Mouse (Mus musculus): ENCODE results near the gene Qrich2.

DNA sequence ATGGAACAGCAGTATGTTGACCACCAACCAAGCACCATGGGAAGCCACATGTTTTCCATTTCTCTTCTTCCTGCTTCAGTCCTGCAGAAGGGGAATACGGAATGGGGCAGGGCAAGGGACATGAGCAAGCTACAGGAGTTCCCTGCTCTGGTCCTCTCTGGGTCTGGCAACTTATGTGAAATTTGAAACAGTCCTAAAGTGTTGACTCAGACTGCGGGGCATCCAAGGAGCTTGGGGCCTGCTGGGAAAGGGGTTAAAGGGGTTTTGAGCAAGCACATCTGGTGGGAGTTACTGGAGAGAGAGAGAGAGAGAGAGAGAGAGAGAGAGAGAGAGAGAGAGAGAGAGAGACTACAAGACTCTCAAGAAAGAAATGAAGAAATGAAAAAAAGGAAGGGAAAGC, 42.6 kb upstream of the Qrich2 start:
- TF ChIP-seq CTCF (IDR thresholded peaks at IDR 0.05; ENCODE audit: extremely low read depth, insufficient read depth, low read length) (no peak), POLR2A (IDR thresholded peaks at IDR 0.05; ENCODE audit: extremely low read depth, insufficient read depth, low read length) (no peak)

Measured in cortical plate, adult 2 months (tissue).